Mouse (Mus musculus) inflammation-experienced regulatory T-cells, adult 6 months (primary cell): ENCODE results near the gene Bcas1. TPM values are rescaled to one million over a fixed set of nuclear protein-coding genes. Genes with fewer than 3 reads are reported as not detected.
A peak's percentile ranks its signal among the peaks of the same experiment; 100 is the strongest.

Experiments
- ATAC-seq: one replicate; pipeline ENCODE4 v1.8.0; 2017
- polyA plus RNA-seq, 3 experiments: library from polyadenylated mRNA; unstranded; fragments of 100-300 nt; shearing (Covaris generic); gene quantifications; one replicate each; pipeline ENCODE4 v1.2.1; 2017

Bcas1 gene
- polyA plus RNA-seq, 3 experiments from 2014 or later: 2.5 to 4.5 (median 3.6) TPM

GRCm38 (mm10) chr2:170308033-170308820, 119.4 kb downstream of the Bcas1 start:
- ATAC-seq: no peak

- peak; percentile 25 for ATAC-seq
Measured at GRCm38 (mm10) chr2:170307589-170308021, 120.0 kb downstream of the Bcas1 start.

- ATAC-seq: peak; percentile 32
Measured at GRCm38 (mm10) chr2:170306637-170307320, 120.9 kb downstream of the Bcas1 start.

- no peak for ATAC-seq
Measured at GRCm38 (mm10) chr2:170304766-170305165, 122.9 kb downstream of the Bcas1 start.

- no peak for ATAC-seq
Measured at GRCm38 (mm10) chr2:170303595-170303994, 124.0 kb downstream of the Bcas1 start.

GRCm38 (mm10) chr2:170302825-170303224, 124.8 kb downstream of the Bcas1 start:
- ATAC-seq: no peak

Other genes with a start within 250 kb of the Bcas1 start
- 10 to 100 TPM; 48.8 to 73.6 (median 49.4) TPM for gene Pfdn4, start 68.6 kb upstream of the Bcas1 start, polyA plus RNA-seq
- not detected for gene Cyp24a1, start 69.3 kb upstream of the Bcas1 start, polyA plus RNA-seq
- gene 4930470P17Rik, start 174.2 kb upstream of the Bcas1 start, polyA plus RNA-seq: not detected